Mouse (Mus musculus) forebrain, embryonic 15.5 days (tissue): Measurements from ENCODE around the gene Gch1. TPM values are rescaled to one million over a fixed set of nuclear protein-coding genes. Genes with fewer than 3 reads are reported as not detected.

Source experiments
- ATAC-seq: fragments of 200-750 bp; cut with Nextera tagmentation; replicated peaks from 2 replicates; pipeline ENCODE4 v1.8.0; 2017; ENCODE audit warnings: mild to moderate bottlenecking, moderate TSS enrichment, moderate library complexity
- H3K27ac ChIP-seq: fragments of 300-500 bp; sonication (generic); replicated peaks from 2 replicates; pipeline ENCODE4 v1.5.1; 2015; ENCODE audit warnings: mild to moderate bottlenecking, inconsistent platforms
- H3K27me3 ChIP-seq: fragments of 300-500 bp; sonication (generic); 2 replicates; pipeline ENCODE4 v1.6.1; 2015; ENCODE audit warnings: inconsistent platforms
- H3K36me3 ChIP-seq: fragments of 300-500 bp; sonication (generic); 2 replicates; pipeline ENCODE4 v1.6.1; 2015; ENCODE audit warnings: mild to moderate bottlenecking, inconsistent platforms
- H3K4me1 ChIP-seq: fragments of 300-500 bp; sonication (generic); 2 replicates; pipeline ENCODE4 v1.6.1; 2015; ENCODE audit warnings: inconsistent platforms
- H3K4me2 ChIP-seq: fragments of 300-500 bp; sonication (generic); replicated peaks from 2 replicates; pipeline ENCODE4 v1.6.1; 2015; ENCODE audit warnings: mild to moderate bottlenecking, inconsistent platforms
- H3K4me3 ChIP-seq: fragments of 300-500 bp; sonication (generic); 2 replicates; pipeline ENCODE4 v1.5.1; 2015; ENCODE audit warnings: mild to moderate bottlenecking, inconsistent platforms
- H3K9ac ChIP-seq: fragments of 300-500 bp; sonication (generic); replicated peaks from 2 replicates; pipeline ENCODE4 v1.6.1; 2015; ENCODE audit warnings: mild to moderate bottlenecking, inconsistent platforms
- H3K9me3 ChIP-seq: fragments of 300-500 bp; sonication (generic); 2 replicates; pipeline ENCODE4 v1.6.1; 2016; ENCODE audit warnings: inconsistent platforms
- WGBS: fragments of 180-500 bp; shearing (Covaris S2); methylation state at CpG from one replicate; pipeline ENCODE4 v1.1.7; 2015; ENCODE audit warnings: mixed read lengths; 5-methylcytosine and 5-hydroxymethylcytosine counted together
- polyA plus RNA-seq: library from polyadenylated mRNA; unstranded; fragments of >200 nt; fragmentation: Nextera tagmentation; extraction: Ambion mirVana; gene quantifications from 2 replicates; pipeline ENCODE4 v1.2.1, GENCODE M21; 2015

Gch1 gene
- polyA plus RNA-seq, 1 experiment from 2014 or later, result 2.3 TPM

GRCm38 (mm10) chr14:47194096-47194495, 4.9 kb upstream of the Gch1 start:
- no peak overlapping the region for H3K9ac ChIP-seq
- H3K27me3 ChIP-seq, result no peaks in the 10 kb centered on the region
- no peaks in the 10 kb centered on the region for H3K36me3 ChIP-seq
- no peak overlapping the region for H3K4me2 ChIP-seq
- 0 out of 2 replicates have a peak, but pooled peaks cover 5% of the 10 kb centered on the region for H3K4me1 ChIP-seq
- H3K27ac ChIP-seq, result no peak overlapping the region
- 33% methylated on average over 4 of the region's 4 CpGs for WGBS
- no peak for ATAC-seq
- H3K9me3 ChIP-seq, result no peaks in the 10 kb centered on the region
- no peak overlapping the region for H3K4me3 ChIP-seq

GRCm38 (mm10) chr14:47193506-47193905, 4.3 kb upstream of the Gch1 start:
- Histone ChIP-seq H3K36me3 (no peaks in the 10 kb centered on the region), H3K4me1 (peaks cover 10% of the 10 kb centered on the region), H3K4me3 (no peak overlapping the region), H3K9me3 (no peaks in the 10 kb centered on the region), H3K27ac (no peak overlapping the region), H3K27me3 (peaks cover 5% of the 10 kb centered on the region), H3K9ac (no peak overlapping the region), H3K4me2 (no peak overlapping the region)
- WGBS, result 89% methylated on average over 6 of the region's 6 CpGs
- no peak for ATAC-seq

- Histone ChIP-seq H3K27ac (no peak overlapping the region), H3K9ac (no peak overlapping the region), H3K36me3 (no peaks in the 10 kb centered on the region), H3K27me3 (peaks cover 16% of the 10 kb centered on the region), H3K4me2 (no peak overlapping the region), H3K4me3 (no peak overlapping the region), H3K4me1 (peaks cover 8% of the 10 kb centered on the region), H3K9me3 (no peaks in the 10 kb centered on the region)
- no peak for ATAC-seq
- WGBS, result 62% methylated on average over 5 of the region's 5 CpGs
Observed at GRCm38 (mm10) chr14:47191861-47192260, 2.6 kb upstream of the Gch1 start.

GRCm38 (mm10) chr14:47190626-47191025, 1.4 kb upstream of the Gch1 start:
- no peaks in the 10 kb centered on the region for H3K9me3 ChIP-seq
- no peak for ATAC-seq
- no peak overlapping the region for H3K4me2 ChIP-seq
- H3K4me1 ChIP-seq, result peaks cover 8% of the 10 kb centered on the region
- WGBS, result 76% methylated on average over 4 of the region's 4 CpGs
- peaks cover 16% of the 10 kb centered on the region for H3K27me3 ChIP-seq
- no peak overlapping the region for H3K27ac ChIP-seq
- no peak overlapping the region for H3K9ac ChIP-seq
- no peak overlapping the region for H3K4me3 ChIP-seq
- no peaks in the 10 kb centered on the region for H3K36me3 ChIP-seq

GRCm38 (mm10) chr14:47189635-47189955, 382 bp upstream of the Gch1 start:
- H3K9me3 ChIP-seq, result no peaks in the 10 kb centered on the region
- 15% methylated on average over 8 of the region's 8 CpGs for WGBS
- no peak overlapping the region for H3K27ac ChIP-seq
- ATAC-seq, result no peak; the same call in 1 of the 2 replicates
- H3K36me3 ChIP-seq, result no peaks in the 10 kb centered on the region
- peaks cover 8% of the 10 kb centered on the region for H3K4me1 ChIP-seq
- H3K4me3 ChIP-seq, result peak overlapping the region; percentile 91
- peaks cover 16% of the 10 kb centered on the region for H3K27me3 ChIP-seq
- peak overlapping the region; percentile 58 for H3K9ac ChIP-seq
- peak overlapping the region; percentile 100 for H3K4me2 ChIP-seq

GRCm38 (mm10) chr14:47188475-47188847, 752 bp downstream of the Gch1 start:
- Histone ChIP-seq H3K4me1 (peaks cover 8% of the 10 kb centered on the region), H3K4me3 (peak overlapping the region; percentile 91), H3K9me3 (no peaks in the 10 kb centered on the region), H3K36me3 (no peaks in the 10 kb centered on the region), H3K27me3 (peaks cover 16% of the 10 kb centered on the region), H3K4me2 (peak overlapping the region; percentile 100), H3K27ac (no peak overlapping the region), H3K9ac (peak overlapping the region; percentile 58)
- WGBS, result 2% methylated on average over 16 of the region's 16 CpGs
- peak; percentile 57 for ATAC-seq

GRCm38 (mm10) chr14:47187666-47188360, 1.4 kb downstream of the Gch1 start:
- no peak for ATAC-seq
- H3K27ac ChIP-seq, result no peak overlapping the region
- H3K36me3 ChIP-seq, result no peaks in the 10 kb centered on the region
- WGBS, result 31% methylated on average over 12 of the region's 12 CpGs
- no peak overlapping the region for H3K4me3 ChIP-seq
- peaks cover 16% of the 10 kb centered on the region for H3K27me3 ChIP-seq
- H3K9me3 ChIP-seq, result no peaks in the 10 kb centered on the region
- H3K4me2 ChIP-seq, result no peak overlapping the region
- H3K4me1 ChIP-seq, result peaks cover 8% of the 10 kb centered on the region
- H3K9ac ChIP-seq, result no peak overlapping the region

- Histone ChIP-seq H3K27ac (no peak overlapping the region), H3K4me2 (no peak overlapping the region), H3K4me1 (peaks cover 8% of the 10 kb centered on the region), H3K27me3 (peaks cover 16% of the 10 kb centered on the region), H3K9me3 (no peaks in the 10 kb centered on the region), H3K9ac (no peak overlapping the region), H3K36me3 (no peaks in the 10 kb centered on the region), H3K4me3 (no peak overlapping the region)
- 21% methylated on average over 1 of the region's 1 CpGs for WGBS
- ATAC-seq, result no peak
Observed at GRCm38 (mm10) chr14:47187261-47187660, 2.0 kb downstream of the Gch1 start.

GRCm38 (mm10) chr14:47186561-47186960, 2.7 kb downstream of the Gch1 start:
- H3K36me3 ChIP-seq, result no peaks in the 10 kb centered on the region
- no peak overlapping the region for H3K4me3 ChIP-seq
- no peak for ATAC-seq
- peaks cover 11% of the 10 kb centered on the region for H3K4me1 ChIP-seq
- WGBS, result 90% methylated on average over 2 of the region's 2 CpGs
- H3K27ac ChIP-seq, result no peak overlapping the region
- H3K9ac ChIP-seq, result no peak overlapping the region
- no peaks in the 10 kb centered on the region for H3K9me3 ChIP-seq
- no peak overlapping the region for H3K4me2 ChIP-seq
- peaks cover 16% of the 10 kb centered on the region for H3K27me3 ChIP-seq

GRCm38 (mm10) chr14:47181497-47182290, 7.5 kb downstream of the Gch1 start:
- Histone ChIP-seq H3K9me3 (no peaks in the 10 kb centered on the region), H3K27ac (no peak overlapping the region), H3K4me1 (peaks cover 11% of the 10 kb centered on the region), H3K27me3 (no peaks in the 10 kb centered on the region), H3K9ac (no peak overlapping the region), H3K36me3 (no peaks in the 10 kb centered on the region), H3K4me3 (no peak overlapping the region), H3K4me2 (no peak overlapping the region)
- ATAC-seq, result 0 out of 2 replicates have a peak, but pooled peaks have one; percentile 32
- 34% methylated on average over 11 of the region's 11 CpGs for WGBS

- Histone ChIP-seq H3K36me3 (no peaks in the 10 kb centered on the region), H3K4me1 (peaks cover 11% of the 10 kb centered on the region), H3K27me3 (no peaks in the 10 kb centered on the region), H3K9me3 (no peaks in the 10 kb centered on the region), H3K9ac (no peak overlapping the region), H3K4me3 (no peak overlapping the region), H3K4me2 (no peak overlapping the region), H3K27ac (no peak overlapping the region)
- no peak for ATAC-seq
- 89% methylated on average over 5 of the region's 5 CpGs for WGBS
Observed at GRCm38 (mm10) chr14:47178851-47179250, 10.4 kb downstream of the Gch1 start.

- Histone ChIP-seq H3K27me3 (no peaks in the 10 kb centered on the region), H3K4me1 (peaks cover 11% of the 10 kb centered on the region), H3K4me3 (no peak overlapping the region), H3K9me3 (no peaks in the 10 kb centered on the region), H3K9ac (no peak overlapping the region), H3K27ac (no peak overlapping the region), H3K36me3 (no peaks in the 10 kb centered on the region), H3K4me2 (no peak overlapping the region; the same call in 1 of the 2 replicates)
- WGBS, result 56% methylated on average over 13 of the region's 13 CpGs
- ATAC-seq, result no peak
Observed at GRCm38 (mm10) chr14:47177846-47178414, 11.3 kb downstream of the Gch1 start.
